Mouse (Mus musculus) brain, embryonic 14.5 days (tissue): ENCODE results near the gene Gpr137b.
"Not testable (repeated sequence)": the region's sequence is repeated elsewhere in the genome, so short reads cannot be mapped to it uniquely, and the experiment has no call there.

Experiments
- CTCF ChIP-seq: fragments of 200-500 bp; IDR thresholded peaks from 2 replicates; pipeline ENCODE4 v1.5.1; 2012; ENCODE audit warnings: inconsistent platforms, mild to moderate bottlenecking, moderate library complexity, borderline replicate concordance; ENCODE audit not compliant: insufficient read depth, insufficient read length; ENCODE audit errors: extremely low read depth
- POLR2A ChIP-seq: fragments of 200-500 bp; IDR thresholded peaks from 2 replicates; pipeline ENCODE4 v1.6.1; 2012; ENCODE audit warnings: mild to moderate bottlenecking, inconsistent platforms, borderline replicate concordance; ENCODE audit not compliant: poor library complexity, insufficient read depth, insufficient read length, severe bottlenecking; ENCODE audit errors: extremely low read depth

DNA sequence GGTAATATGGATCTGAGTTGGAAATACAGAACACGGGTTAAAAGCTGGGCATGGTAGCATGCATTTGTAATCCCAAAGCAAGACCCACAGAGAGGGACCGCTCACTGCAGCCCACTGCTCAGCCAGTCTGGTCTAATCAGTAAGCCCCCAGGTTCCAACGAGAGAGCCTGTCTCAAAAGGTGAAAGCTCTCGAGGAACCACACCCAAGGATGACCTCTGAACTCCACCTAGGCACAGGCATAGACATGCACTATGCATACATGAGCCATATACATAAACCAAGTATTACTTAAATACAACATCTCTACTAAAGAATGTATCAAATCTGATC lies 22.2 kb upstream of the Gpr137b start:
- TF ChIP-seq POLR2A, CTCF: not testable (repeated sequence)
